Mouse (Mus musculus) adrenal gland, postnatal 25 days (tissue): ENCODE data around the gene Maml2. TPM values are rescaled to one million over a fixed set of nuclear protein-coding genes. Genes with fewer than 3 reads are reported as not detected.
A peak's percentile ranks its signal among the peaks of the same experiment; 100 is the strongest.

Experiments
- DNase-seq: peaks from one replicate; pipeline ENCODE4 v3.0.0; 2021; ENCODE audit warnings: mixed read lengths
- total RNA-seq: library from RNA; stranded (reverse); gene quantifications from 2 replicates; pipeline ENCODE4 v1.2.3, GENCODE M21; 2021

Gene Maml2
- total RNA-seq, 1 experiment from 2014 or later = 8.3 TPM

DNA sequence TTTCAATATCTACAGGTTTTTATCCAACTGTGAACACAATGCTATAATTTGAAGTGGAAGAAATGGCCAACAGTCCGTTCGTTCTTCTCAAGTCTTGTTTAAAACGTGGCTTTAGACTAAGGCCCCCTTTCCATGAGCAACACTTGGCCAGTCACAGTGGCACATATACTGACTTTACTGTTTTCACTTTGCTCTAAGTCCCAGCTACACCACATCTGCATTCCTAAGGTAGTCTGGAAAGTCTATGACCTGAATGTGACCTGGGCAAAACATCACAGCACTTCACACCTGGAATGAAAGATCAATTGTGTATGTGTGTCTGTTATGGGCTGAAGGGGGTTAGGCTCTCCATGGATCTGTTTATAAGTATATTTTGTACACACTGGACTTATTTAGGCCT lies 151.0 kb downstream of the Maml2 start:
- no peak for DNase-seq

DNA sequence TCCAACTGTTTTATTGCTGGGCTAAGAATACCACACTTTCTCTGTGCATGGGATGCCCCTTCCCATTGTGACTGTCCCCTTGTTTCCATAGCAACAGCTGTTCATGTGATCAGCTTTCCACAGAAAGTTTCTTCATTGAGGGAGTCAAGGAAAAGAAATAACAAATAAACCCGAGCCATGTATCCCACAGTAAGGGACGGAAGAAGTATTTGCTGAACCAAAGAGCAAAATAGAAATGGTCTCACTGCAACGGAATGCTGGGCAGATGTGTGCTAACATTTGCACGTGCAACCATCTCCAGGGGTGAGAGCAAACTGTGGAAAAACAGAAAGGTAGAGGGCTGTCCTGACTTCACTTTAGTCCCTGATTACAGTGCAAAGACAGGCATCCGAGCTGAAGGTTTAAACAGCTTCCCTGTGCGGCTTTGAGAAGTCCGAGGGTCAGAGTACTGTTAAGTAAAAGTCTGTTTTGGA lies 156.9 kb downstream of the Maml2 start:
- no peak for DNase-seq

DNA sequence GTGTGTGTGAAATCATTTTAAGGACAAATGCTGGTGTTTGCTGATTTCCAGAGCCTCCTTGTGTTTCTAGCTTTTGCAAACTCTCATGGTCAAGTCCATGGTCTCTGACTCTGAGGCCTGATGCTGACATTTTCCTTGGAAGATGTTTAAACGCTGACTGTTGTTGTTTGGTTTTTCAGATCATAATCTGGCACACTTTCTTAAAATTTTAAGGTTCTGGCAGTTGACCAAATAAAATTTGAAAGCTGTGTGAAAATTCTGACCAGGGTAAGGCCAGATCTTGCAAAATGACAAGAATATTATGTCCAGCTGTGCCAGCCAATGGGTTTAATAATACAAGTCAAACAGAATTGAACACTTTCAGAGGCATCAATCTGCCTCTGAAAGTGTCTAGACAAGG lies 157.5 kb downstream of the Maml2 start:
- no peak for DNase-seq

DNA sequence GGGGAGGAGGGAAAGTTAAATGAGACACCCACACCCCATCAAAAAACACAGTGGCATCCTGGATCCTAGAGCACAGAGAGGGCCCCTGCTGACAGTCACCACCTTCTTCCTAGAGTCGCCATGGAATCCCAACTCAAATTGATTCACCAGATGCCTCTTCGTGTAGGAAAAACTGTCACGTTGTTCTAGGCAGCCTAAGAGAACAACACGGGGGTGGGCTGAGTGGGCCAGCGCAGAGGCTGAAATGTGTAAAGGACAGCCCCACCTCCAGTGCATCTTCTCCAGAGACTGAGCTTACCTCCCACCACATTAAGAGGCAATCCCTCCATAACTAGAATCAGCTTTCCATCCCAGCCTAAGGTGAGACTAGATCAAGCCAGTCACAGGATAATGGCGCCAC lies 160.0 kb downstream of the Maml2 start:
- no peak for DNase-seq

DNA sequence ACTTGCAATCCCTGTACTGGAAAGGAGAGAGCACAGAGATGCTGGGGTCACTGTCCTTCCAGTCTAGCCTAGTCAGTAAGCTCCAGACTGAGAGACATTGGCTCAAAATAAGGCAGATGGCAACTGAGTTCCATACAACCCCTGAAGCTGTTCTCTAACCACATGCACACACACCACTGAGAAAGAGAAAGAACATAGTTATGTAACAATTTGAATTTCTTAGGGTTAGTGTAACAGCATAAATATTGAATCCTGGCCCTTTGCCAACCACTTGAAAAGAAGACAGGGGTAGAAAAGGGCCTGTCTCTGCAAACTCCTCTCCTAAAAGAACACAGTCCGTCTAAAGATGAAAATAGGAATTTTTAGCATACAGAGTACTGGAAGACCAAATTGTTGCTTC lies 161.6 kb downstream of the Maml2 start:
- no peak for DNase-seq

DNA sequence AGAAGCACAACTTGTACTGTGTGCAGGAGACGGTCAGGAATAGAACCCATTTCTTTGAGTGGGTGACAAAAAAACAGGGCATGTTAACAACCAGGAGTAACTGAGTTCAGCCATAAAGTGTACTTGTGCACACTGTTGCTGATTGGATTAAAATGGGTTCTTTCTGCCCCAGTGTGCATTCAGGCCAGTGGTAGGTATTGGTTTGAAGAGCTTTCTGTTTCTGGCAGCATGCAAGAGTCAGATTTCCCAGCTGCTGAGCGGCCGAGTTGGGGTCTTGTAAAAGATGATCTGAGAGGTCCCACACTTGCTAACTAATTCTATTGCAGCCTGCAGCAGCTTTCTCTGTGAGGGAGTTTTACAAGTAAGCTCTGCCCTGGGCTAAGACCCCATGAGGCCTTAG lies 162.3 kb downstream of the Maml2 start:
- no peak for DNase-seq

DNA sequence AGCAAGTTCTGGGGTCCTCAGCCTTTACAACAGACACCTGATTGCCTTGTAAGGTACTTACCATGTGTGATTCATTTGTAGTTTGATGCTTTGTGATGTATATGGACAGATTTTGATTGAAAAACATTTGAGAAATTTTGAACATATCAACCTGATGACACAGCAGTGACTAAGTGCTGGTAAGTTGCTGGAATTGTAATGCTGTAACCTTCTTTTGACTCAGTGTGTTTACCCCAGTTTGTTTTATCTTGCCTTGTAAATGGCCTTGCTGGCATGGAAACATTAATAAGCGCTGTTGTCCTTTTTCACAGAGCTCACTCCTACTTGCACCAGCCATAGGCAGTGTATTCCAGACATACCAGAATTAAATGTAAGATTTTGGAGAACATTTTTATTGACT lies 163.2 kb downstream of the Maml2 start:
- DNase-seq = no peak

DNA sequence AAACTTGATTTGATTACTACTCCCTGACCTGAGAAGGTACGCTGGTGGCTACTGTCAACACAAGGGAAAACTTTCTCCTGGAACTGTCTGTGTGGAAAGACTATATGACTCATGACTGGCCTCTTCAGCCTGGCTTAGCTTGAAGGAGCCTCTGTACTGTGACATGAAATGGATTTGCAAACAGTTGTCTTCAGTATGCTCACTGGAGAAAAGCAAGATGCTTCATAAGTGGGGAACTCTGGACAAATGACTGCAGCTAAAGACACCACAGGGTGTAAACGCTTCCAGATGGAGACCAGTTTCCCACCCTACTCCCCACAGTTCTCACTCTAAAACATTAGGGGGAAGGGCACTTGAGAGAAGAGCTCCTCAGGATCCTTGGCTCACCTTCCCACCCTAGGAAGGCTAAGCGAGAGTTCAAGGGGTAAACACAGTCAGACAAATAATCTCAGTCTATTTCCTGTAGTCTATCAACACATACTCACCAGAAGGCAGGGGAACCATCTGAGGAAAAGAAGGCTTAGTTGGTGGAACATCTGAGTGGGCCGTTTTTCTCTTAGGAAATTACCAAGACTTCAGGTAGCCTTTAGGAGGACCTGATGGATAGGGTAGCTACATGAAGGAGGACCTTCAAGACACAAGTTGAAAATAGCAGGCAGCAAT lies 167.7 kb downstream of the Maml2 start:
- no peak for DNase-seq

DNA sequence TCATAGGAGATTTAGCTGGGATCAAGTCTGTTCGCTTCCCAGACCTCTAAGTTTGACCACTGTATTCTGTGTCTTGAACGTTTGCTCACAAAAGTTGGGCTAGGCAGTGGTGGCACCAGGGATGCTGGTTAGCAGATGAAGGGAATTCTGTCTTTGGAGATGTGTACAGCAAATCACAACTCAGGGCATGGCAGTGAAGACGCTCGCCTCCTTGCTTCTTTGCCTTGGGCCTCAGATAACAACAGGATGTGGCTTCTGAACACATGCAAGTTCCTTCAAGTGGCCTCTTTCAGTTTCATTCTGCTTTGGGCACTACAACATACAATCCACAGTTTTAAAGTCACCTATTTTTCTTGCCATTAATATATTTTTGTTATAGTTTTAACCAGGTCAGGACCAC lies 168.6 kb downstream of the Maml2 start:
- DNase-seq = no peak

DNA sequence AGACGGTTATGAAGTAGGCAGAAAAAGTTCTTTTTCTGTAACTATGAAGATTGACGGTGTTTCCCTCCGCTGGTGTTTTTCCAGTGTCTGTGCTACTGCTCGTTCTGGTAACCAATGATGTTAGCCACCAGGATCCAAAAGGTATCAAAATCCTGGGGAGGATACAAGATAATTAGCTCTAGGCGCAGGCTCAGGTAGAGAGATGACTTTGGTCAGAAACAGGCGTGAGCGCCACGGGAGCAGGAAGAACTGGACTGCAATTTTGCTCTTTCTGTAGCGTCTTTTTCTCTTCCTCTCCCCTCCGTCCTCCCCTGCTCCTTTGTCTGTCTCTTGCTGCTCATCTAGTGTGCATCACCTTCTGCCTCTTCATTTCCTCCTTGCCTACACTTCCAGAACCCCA lies 169.1 kb downstream of the Maml2 start:
- DNase-seq = no peak

DNA sequence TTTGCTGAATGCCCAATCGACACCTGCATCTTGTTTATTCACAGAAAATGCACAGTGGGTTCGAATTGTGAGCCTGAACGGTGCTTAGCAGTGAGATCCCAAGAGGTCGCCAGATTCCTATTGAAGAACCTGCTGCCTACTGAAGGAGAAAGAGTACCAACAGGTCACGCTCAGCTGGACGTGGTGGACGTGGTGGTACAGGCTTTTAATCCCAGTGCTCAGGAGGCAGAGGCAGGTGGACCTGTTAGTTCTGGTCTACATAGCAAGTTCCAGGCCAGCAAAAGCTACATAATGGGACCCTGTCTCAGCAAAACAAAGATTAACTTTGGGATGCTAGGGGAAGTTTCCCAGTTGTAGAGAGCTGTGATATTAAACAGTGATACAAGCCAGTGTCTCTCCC lies 170.0 kb downstream of the Maml2 start:
- no peak for DNase-seq

DNA sequence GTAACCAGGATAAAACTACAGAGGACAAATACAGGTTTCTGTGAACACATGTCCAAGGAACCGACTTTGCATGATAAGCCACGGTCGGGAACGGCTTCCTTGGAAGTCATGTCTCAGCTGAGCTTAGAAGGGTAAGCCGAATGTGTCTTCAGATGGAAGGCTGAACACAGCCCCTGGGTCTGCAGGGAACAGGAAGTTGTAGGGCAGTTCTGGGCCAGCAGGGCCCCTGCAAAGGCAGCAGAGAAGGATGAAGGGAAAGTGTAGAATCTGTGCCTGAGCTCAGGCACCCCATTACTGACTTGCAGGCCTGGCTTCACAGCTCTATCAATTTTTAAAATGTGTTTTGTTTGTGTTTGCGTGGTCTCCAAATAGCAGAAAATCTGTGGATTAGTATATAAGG lies 171.0 kb downstream of the Maml2 start:
- no peak for DNase-seq

DNA sequence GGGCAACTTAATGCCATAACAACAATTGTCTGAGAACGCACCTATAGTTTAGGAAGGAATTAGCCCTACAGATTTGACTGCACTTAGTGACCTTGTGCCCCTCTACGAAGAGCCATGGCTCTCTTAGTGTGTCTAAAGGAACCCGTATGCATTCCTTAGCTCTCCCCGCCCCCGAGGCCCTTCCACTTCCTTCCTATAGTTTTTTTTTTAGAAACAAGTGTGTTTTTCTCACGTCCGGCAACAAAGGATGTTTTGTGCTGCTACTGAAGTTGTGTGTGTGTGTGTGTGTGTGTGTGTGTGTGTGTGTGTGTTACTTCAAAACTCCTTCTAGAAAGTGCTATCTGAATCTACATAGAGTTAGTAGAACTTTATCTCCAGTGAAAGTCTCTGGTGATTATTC lies 172.3 kb downstream of the Maml2 start:
- peak; percentile 18 for DNase-seq

DNA sequence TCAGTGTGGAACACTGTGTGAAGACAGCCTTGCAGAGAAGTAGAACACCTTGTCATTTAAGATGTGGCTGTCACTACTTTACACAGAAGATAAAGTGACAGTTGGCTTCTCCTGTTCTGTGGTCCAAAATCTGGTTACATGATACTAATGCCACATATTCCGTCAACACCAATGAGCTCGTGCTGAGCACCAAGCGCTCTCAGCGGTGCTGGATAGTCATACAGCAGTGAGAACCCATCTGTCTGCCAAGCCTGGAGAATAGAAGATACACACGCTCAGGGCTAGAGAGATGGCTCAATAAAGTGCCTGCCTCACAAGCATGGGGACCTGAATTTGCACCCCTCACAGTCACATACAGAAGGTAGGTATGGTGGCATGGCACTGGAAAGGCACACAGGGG lies 177.2 kb downstream of the Maml2 start:
- DNase-seq = no peak

DNA sequence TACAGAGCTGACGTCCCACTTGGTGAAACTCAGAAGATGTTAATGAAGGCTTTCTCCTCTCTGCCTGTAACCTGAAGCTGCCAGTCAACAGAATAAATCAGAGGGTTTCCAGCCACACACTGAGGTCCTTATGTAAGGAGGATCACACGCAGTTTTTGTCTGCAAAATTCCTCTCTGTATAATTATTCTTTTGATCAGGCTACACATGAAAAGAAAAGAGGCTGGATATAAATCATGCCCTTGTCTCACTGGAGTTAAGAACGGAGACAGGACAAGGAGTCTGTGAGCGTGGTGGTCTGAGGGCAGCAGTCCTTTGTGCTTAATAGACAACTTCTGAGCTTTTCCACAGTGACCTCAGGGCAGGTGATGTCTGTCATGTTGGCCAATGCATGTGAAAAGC lies 181.5 kb downstream of the Maml2 start:
- no peak for DNase-seq

DNA sequence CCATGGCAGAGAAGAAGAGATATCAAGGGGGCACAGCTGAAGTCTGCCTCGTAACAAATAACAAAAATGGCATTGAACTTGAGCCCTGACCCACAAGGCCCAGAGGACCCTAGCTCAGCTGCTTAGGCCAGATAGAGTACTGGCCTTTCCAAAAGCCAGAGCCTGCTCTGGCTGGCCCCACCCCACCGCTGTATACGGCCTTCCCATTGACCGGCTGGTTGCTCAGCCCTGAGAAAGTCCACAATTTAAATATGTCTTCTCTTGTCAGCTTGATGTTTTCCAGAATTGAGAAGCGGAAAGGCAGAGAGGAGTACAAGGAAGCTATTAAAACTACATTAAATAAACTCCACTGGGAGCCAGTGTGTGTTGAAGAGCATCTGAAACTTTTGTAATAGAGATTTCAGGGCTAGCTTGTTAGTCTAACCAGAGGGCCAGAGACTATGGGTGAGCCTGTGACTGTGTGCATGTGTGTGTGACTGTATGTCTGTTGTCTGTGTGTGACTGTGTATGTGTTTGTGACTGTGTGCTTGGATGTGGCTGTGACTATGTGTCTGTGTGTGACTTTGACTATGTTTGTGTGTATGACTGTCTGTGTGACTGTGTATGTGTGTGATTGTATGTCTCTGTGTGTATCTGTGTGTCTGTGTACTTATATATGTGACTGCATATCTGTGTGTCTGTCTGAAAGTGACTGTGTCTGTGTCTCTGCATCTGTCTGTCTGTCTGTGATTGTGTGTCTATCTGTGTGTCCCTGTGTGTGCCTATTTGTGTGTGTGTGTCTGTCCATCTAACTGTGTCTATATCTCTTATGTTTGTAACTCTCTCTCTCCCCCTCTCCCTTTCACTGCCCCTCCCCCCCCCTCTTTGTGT lies 185.7 kb downstream of the Maml2 start:
- no peak for DNase-seq

DNA sequence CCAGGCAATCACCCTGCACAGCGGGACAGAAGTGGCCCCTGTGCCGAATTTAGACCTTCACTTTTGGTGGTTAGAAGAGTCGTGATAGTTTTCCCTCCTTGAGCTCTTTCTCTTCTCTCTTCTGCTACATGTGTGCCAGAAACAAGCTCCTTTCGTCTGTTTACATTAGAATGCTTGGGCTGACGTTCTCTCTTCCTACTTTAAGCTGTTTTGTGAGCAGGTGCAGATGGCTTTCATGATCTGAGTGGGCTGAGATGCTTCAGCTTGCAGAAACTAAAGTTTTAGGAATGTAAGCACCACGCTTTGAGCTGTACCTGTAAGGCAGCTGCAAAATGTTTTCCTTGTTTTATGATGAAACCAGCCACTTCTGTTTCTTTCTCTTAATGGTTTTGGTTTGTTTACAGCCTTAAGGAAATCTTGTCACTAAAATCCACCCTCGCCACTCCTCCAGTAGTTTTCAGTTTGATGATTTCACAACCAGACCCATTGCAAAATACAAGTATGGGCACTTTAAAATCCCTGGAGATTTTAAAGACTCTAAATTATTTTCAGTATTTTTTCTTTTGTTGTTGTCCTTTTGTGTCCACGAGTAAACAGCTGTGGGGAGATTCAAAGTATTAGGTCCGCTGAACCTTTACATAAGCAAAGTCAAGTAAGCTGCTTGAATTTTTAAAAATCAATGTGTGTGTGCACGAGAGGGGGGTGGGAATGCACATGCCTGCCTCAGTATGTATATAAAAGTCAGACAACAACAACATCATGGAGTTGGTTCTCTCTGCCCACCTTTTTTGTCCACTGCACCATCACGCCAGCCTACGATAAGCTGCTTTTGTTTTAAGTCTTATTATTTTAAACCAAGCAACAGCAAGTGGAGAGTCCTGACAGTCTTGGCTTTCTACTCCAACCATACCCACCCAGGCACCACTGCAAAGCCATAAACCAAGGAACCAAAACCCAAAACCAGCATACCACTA lies 186.8 kb downstream of the Maml2 start:
- DNase-seq = no peak

DNA sequence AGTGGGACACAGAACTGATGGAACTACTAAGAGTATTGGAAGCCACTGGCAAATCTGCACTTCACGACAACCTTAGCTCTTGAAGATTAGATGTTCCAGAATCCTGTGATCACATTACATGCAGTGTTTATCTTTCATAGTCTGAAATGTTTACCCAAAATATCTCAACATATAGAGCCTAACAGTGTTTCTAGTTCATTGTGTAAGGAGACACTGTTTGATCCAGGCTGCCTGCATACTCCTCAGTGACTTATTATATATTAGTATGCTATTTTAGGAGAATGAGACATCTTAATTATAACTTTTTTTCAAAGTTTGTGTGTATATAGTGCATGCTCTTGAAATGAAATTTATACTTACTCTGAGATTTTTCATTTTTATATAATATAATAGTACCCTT lies 188.2 kb downstream of the Maml2 start:
- no peak for DNase-seq

DNA sequence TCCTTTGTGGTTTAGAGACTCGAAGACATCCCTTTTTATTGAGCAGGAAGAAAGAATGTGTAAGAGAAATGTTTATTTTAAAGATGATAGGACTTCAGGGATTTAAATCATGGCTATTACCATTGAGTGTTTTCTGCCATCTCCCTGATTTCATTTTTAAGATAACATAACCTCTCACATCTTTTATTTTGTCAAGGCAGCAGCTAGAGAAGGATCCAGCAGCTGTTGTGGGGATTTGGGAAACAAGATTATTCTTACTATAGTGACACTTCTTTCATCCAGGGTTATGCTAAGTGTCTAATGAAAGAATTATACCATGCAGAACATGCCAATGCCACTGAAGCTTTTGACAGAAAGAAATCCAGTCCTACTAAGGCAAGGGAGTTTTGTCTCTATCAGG lies 193.3 kb downstream of the Maml2 start:
- no peak for DNase-seq

DNA sequence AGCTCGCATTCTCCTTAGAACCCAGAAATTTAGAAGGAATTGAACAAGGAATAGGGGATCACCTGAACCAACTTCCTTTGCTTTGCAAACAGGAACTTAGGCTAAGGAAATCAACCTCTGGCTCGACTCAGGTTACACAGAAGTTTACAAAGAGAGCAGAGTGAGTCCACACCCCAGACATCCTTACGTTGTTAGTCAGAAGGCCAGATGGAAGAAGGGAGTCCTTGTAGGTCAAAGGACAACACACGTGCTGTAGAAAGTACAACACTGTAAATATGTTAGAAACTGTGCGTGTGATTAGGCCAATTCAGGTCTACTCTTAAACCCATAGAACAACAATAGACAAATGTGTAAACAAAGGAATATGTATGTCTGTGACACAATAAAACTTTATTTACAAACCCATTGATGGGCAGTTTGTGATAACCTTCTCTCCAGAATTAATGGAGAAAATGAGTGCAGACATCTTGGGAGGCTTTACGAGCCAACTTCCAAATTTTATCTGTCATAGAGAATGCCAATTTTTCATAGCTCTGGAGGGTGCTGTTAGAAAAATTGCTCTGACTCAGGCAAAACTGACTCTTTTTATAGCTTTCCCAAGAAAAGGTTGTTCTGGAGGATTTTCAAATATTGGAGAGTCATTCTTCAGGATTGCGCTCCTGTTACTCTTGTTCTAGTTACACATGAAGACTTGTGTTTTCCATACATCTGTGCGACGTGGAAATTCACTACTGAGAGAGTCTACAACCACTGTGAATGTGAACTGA lies 194.3 kb downstream of the Maml2 start:
- no peak for DNase-seq

DNA sequence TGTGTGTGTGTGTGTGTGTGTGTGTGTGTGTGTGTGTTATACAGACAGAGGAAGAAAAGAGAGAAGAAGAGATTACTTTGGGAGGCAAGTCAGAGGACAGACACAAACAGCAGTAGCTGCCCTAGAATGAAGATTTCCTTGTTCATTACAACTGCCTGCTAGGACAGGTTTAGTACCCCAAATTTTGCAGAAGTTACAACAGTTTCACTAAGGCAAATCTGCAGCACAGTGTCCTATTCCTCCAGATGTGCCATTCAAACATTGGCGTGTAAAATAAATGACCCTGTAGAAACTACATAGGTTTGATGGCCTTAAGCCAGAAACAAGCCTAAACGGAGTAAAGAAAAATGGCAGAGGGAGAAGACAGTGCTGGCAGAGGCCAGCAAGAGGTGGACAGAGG lies 195.1 kb downstream of the Maml2 start:
- DNase-seq = no peak

DNA sequence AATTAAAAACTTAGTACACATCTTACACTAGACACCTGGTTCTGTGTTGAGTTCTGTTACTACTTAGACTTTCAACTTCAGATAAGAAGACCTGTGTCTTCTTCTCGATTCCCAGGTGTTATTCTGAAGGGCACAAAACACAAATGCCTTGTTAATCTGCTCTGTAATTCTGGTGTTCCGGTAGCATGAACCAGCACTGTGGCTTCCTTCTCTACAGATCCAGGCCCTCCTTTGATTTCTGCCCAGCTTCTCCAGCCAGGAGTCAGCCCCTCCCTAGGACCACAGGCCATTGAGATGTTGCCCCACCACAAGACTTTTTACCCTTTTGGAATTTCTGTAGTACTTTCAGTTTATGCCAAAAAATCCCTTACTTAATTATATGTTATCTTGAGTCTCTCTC lies 196.0 kb downstream of the Maml2 start:
- DNase-seq = no peak
